Mouse (Mus musculus) cerebellum, adult 11 months (tissue): Measurements from ENCODE around the gene 1110051M20Rik.

Experiments used
- DNase-seq: peaks from one replicate; pipeline ENCODE4 v3.0.0; 2022

Gene 1110051M20Rik

GRCm38 (mm10) chr2:91413811-91414210 is 30.7 kb downstream of the 1110051M20Rik start:
- no peak for DNase-seq

DNA sequence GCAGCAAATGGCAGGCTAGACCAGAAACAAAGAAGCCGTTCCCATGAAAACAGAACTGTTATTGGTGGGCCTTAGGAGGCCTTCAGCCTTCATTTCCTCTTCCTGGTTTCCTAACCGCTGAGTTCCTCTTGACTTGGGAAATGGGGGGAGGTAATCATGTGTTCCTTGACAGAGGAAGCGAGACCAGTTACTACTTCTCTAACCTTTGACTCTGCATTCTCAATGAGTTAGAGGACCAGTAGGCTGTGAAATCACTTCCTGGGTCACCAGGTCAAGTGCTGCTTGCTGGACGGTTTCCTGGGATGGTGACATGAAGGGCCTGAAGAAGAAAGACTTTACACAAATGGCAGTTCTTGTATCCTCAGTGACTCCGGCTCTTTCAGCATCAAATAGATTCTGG is 32.1 kb downstream of the 1110051M20Rik start:
- no peak for DNase-seq

GRCm38 (mm10) chr2:91411473-91411872 is 33.0 kb downstream of the 1110051M20Rik start:
- DNase-seq: no peak

- no peak for DNase-seq
Observed at GRCm38 (mm10) chr2:91408031-91408430, 36.5 kb downstream of the 1110051M20Rik start.

DNA sequence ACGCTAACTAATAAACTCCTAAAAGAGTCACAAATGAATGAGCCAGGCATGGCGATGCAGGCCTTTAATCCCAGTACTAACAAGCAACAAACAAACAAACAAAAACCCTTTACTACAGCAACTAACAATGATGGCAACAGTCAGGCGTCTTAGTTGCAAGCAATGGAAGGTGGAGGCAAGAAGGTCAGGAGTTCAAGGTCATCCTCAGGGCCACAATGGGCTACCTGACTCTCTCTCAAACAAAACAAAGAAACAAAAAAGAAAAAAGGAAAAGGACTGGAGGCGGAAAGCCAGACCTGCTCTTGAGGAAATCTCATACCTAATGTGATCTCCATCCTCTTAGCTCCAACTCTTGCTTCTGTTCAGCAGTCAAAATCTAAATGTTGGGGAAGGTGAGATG is 39.4 kb downstream of the 1110051M20Rik start:
- DNase-seq: no peak

DNA sequence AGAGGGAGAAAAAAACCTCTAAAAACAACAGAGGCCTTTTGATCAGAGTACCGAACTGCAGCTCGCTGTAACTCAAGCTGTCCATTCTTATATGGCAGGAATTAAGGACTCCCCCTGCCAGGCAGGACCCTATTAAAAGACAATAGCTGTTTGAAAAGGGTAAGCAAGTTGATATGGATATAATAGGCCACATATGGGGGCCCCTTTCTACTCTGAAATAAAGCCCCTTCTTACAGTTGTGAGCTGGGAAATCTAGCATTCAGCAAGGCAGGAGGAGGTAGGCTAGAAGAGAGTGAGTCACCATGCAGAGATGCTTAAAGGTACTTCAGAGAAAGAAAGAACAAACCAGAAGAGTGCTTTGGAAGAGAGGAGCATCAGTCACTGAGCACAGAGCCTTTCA is 44.8 kb downstream of the 1110051M20Rik start:
- DNase-seq: no peak

DNA sequence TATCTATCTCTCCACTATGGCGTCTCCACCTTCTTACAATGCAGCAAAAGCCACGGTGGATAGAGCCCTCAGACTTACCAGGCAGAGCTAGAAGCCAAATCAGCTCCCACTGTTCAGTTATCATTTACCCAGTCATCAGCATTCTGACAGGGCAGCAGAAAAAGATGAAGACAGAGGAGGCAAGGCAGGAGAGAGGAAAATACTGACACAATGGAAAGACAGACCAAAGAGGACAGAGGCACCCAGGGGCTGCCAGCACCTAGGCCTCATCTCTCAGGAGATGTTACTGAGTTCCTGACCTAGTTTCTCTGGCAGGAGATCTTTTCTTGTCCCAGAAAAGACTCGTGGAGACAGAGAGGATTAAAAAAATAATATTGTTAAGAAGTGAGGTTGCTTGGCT is 45.3 kb downstream of the 1110051M20Rik start:
- DNase-seq: no peak

DNA sequence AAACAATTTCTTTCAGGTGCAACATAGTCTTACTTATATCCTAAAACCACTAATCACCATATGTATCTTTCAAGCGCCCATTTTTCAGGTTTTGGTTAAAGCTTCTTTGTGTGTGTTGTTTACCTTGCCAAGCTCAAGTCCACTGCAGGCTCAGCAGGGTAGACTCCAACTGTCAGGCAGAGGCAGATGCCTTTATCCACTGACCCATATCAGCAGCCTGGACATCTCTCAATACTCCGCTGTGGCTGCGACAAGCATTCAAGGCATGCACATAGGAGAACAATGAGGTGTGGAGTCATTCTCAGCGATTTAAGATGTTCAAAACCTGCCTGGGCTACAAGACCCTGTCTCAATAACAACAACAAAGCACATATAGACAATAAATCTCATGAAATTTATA is 50.4 kb downstream of the 1110051M20Rik start:
- peak; percentile 17 for DNase-seq

DNA sequence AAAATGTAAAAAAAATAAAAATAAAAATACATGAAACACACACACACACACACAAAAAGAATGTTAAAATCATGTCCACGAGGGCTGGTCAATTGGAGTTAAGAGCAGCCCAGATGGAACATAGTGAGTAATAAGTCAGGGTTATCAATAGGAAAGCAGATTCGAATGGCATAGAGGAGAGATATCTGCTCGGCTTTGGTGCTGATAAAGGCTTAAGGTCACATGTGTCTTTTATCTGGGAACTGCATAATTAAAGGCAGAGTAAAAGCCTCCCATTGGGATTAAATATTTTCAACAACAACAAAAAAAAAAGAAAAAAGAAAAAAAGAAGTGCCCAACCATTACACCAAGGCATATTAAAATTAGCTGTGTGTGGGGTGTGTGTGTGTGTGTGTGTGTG is 55.8 kb downstream of the 1110051M20Rik start:
- no peak for DNase-seq

GRCm38 (mm10) chr2:91388281-91388680 is 56.2 kb downstream of the 1110051M20Rik start:
- no peak for DNase-seq

GRCm38 (mm10) chr2:91387287-91387958 is 57.1 kb downstream of the 1110051M20Rik start:
- no peak for DNase-seq

DNA sequence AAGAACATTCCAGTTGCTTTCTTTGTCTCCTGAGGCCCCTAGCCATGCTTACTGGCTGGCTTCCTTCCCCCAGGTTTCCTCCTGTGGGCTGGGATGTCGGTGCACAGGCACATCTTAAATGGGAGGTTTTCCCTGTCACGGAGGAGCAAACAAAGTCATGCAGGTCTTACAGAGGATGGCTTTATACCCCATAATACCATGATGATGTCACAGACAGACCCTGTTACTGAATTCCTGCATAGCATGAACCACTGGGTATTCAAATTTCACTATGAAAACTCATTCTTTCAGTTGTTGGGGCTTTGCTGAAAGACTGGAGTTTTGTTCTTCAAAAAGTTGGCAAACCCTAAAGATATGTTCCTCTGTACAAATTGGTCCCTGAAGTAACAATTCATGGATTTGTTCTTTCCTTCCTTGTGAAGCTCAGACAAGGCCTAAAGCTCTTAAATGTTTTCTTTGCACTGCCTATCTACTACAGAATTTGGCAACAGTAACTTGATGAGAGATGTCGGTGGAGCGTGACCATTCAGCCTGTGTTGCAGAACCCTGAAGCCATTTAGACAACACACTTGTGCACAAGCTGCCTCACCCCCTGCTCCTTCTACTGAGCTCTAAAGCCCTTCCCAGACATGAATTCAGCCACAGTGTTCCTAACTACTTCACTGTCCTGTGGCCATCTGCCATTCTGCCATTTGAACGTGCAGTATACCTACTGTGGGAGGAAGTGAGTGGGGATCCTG is 57.8 kb downstream of the 1110051M20Rik start:
- no peak for DNase-seq

DNA sequence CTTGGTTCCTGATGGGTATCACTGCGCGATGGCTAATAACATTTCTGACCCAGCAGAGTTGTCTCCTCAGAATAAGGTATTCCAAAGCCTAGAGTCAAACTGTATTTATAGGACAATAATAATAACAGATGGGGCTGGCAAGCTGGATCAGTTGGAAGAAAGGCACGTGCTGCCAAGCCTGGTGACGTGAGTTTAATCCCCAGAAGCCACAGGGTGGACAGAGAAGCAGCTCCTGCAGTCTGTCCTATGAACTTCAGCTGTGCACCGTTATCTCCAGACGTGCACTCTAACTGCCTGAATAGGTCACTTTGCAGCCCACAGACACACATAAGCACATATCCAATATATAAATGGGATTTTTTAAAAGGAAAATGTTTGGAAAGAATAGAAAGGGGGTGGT is 61.2 kb downstream of the 1110051M20Rik start:
- peak; percentile 34 for DNase-seq

DNA sequence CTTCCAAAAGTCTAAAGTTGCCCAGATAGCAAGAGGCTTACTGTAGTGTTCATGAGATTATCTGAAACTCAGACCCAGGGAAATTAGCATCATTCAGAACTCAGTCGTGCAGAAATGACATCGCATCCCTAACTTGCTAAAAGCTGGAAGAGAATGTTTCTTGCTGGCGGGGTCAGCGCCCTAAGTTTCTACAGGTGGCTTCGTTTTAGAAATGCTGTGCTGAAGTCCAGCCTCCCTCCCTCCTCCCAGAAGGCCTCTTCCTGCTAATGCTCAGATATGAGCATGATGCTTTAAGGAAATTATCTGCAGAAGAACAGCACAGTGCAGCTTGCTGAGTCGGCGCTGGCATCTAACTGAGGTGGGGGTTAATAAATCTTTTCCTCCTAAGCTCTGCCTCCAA is 67.5 kb downstream of the 1110051M20Rik start:
- no peak for DNase-seq

GRCm38 (mm10) chr2:91370314-91370713 is 74.2 kb downstream of the 1110051M20Rik start:
- no peak for DNase-seq

DNA sequence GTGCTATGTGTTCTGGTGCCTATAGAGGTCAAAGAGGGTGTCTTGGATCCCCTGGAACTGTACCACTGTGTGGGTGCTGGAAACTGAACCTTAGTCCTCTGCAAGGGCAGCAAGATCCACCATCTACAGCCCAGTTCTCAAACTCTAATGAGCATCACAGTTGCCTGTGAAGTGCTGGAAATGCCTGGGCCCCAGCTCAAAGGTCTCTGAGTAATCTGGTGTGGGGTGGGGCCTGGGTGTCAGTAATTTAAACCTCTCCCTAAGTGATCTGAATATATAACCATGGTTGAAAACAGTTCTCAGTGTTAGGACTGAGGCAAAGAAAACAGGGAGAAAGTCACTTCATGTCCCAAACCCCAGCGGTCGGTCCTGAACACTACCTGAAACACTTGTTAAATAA is 81.2 kb downstream of the 1110051M20Rik start:
- no peak for DNase-seq

DNA sequence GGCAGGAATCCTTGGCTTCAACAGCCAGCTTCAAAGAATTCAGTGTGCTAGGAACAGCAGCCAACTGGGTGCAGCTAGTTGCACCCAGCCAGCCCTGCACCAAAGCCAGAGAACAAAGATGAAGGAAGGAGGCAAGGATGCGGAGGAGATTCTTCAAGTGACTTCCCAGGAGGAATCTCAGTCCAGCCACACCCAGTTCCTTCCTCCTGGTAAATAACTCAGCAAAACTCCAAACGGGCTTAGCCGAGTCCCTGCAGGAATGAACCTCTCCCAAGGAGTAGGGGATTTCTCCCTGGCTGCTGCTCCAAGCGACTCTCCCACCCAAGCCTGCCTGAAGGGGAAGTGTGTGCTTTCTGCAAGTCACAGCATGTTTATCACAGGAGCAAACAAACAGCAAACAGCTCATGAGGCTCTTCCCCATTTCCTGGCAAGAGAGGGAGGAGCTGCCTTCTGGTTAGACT is 83.4 kb downstream of the 1110051M20Rik start:
- no peak for DNase-seq

DNA sequence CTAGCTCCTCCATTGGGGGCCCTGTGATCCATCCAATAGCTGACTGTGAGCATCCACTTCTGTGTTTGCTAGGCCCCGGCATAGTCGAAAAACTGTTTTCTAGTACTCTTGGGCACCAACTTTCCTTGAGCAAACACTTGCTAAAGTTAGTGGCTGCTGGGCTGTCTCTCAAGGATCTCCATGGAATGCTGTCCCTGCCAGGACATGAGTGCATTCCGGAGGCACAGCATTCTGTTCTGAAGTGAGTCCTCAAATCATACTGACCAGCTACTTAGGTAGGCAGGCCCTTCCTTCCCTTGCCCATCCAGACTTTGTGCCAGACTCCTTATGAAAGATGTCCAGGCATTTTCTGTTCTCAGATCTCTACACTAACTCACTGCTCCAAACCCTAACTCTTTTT is 88.7 kb downstream of the 1110051M20Rik start:
- DNase-seq: no peak

- no peak for DNase-seq
Observed at GRCm38 (mm10) chr2:91354727-91355403, 89.6 kb downstream of the 1110051M20Rik start.

GRCm38 (mm10) chr2:91353854-91354253 is 90.7 kb downstream of the 1110051M20Rik start:
- no peak for DNase-seq

DNA sequence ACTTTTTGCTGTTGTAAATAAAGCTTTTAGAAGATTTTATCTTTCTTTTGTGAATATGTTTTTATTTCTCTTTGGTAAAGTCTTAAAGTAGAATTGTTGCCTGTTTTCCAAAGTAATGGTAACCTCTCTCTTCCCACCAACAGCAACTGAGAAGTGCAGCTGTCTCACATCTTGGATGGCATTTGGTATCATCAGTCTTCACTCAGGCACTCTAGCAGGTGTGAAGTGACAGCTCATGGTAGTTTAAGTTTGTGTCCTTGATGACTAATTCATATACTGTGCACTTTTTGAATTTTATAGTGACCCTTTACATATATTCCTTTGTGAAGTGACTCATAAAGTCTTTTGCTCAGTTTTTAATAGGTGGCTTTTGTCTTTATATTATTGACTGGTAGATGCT is 92.7 kb downstream of the 1110051M20Rik start:
- DNase-seq: no peak

DNA sequence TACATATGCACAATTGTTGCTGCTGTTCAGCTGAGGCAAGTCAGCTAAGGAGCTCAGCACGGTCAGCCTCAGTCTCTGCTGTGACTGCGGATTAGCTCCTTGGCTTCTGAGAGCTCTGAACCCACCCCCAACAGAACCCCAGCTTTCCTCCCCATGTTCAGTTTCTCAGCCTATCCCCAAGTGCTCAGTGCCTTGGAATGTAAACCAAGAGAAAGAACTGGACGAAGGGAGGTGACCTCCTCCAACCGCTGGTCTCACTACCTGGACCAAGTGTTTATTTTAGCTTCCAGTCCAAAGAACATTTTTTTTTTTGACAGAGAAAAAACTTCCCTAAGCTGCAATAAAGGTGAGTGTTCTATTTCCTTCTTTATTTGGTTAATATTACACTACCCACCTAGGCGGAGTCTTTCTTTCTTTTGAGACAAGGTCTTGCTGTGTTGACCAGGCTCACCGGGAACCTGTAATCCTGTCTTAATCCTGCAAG is 94.5 kb downstream of the 1110051M20Rik start:
- DNase-seq: no peak

- DNase-seq: no peak
Observed at GRCm38 (mm10) chr2:91348936-91349335, 95.6 kb downstream of the 1110051M20Rik start.

- no peak for DNase-seq
Observed at GRCm38 (mm10) chr2:91345644-91346043, 98.9 kb downstream of the 1110051M20Rik start.
